Mouse (Mus musculus) olfactory bulb, adult 2 months (tissue): ENCODE measurements around the gene C77080.

Experiments
- CTCF ChIP-seq: fragments of 200-500 bp; IDR thresholded peaks from 2 replicates; pipeline ENCODE4 v1.5.1; 2012; ENCODE audit warnings: low read depth, mild to moderate bottlenecking, low read length, moderate library complexity; ENCODE audit not compliant: insufficient read depth
- POLR2A ChIP-seq: fragments of 200-500 bp; IDR thresholded peaks from 2 replicates; pipeline ENCODE4 v1.6.1; 2012; ENCODE audit warnings: mild to moderate bottlenecking, low read depth, low read length, moderate library complexity; ENCODE audit not compliant: insufficient read depth

- TF ChIP-seq CTCF (no peak), POLR2A (no peak)
Measured at GRCm38 (mm10) chr4:129303401-129303800, 42.2 kb upstream of the C77080 start.
